Mouse (Mus musculus) cerebellum, adult 2 months (tissue): ENCODE measurements around the gene Calml3.

Experiments used
- CTCF ChIP-seq: fragments of 200-500 bp; IDR thresholded peaks from 2 replicates; pipeline ENCODE4 v1.5.1; 2011; ENCODE audit warnings: low read depth, mild to moderate bottlenecking, control low read depth, low read length, moderate library complexity, borderline replicate concordance; ENCODE audit not compliant: insufficient read depth
- POLR2A ChIP-seq: fragments of 200-500 bp; IDR thresholded peaks from 2 replicates; pipeline ENCODE4 v1.6.1; 2011; ENCODE audit warnings: low read length, control low read depth, borderline replicate concordance; ENCODE audit not compliant: insufficient read depth

DNA sequence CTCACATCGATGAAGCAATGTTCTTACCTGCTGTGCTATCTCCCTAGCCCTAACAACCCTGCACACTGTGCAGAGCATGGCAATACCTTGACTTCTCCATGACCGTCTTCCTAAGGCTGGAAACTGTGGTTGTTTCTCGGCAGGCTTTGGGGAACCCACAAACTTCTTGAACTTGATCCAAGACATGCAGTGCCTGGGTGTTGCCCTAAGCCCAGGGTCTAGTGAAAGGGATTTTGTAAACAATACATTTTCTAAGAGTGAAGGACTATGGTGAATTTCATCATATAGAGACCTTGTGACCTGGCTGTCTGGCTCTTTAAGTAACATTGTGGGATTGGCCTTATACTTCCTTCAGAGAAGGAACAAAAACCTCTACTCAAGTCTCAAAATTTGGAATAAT lies 34.6 kb downstream of the Calml3 start:
- TF ChIP-seq CTCF (no peak), POLR2A (no peak)
